Mouse (Mus musculus): ENCODE data around the gene Tnfaip8l1. TPM values are rescaled to one million over a fixed set of nuclear protein-coding genes. Genes with fewer than 3 reads are reported as not detected.

Gene Tnfaip8l1
- polyA plus RNA-seq, 1 experiment from 2014 or later = 4.8 TPM

GRCm38 (mm10) chr17:56139355-56139754, 22.9 kb upstream of the Tnfaip8l1 start:
- Histone ChIP-seq H3K27ac (ENCODE audit: poor library complexity, severe bottlenecking) (no peak overlapping the region), H3K9ac (peak overlapping the region; percentile 64; the same call in 1 of the 2 replicates), H3K27me3 (replicated peaks) (peaks cover 94% of the 10 kb centered on the region), H3K36me3 (no peaks in the 10 kb centered on the region), H3K4me1 (replicated peaks) (peaks cover 27% of the 10 kb centered on the region), H3K4me3 (peak overlapping the region; percentile 69), H3K9me3 (replicated peaks) (no peaks in the 10 kb centered on the region), H3K4me2 (peak overlapping the region; percentile 92)
- 13% methylated on average over 18 of the region's 21 CpGs for whole genome bisulfite sequencing
- no peak for ATAC-seq (ENCODE audit: insufficient number of reproducible peaks, low FRiP score)

GRCm38 (mm10) chr17:56139858-56140595, 22.2 kb upstream of the Tnfaip8l1 start, which contains the start of gene Sema6b:
Gene Sema6b (minus strand): TSS chr17:56140343.
- peak; percentile 22; the same call in 1 of the 2 replicates for ATAC-seq (ENCODE audit: insufficient number of reproducible peaks, low FRiP score)
- peaks cover 97% of the 10 kb centered on the region for H3K27me3 ChIP-seq (replicated peaks)
- peaks cover 22% of the 10 kb centered on the region for H3K4me1 ChIP-seq (replicated peaks)
- H3K9me3 ChIP-seq (replicated peaks) = no peaks in the 10 kb centered on the region
- 1% methylated on average over 76 of the region's 79 CpGs for WGBS
- H3K4me3 ChIP-seq = peak within 1 kb of the TSS; percentile 69
- H3K36me3 ChIP-seq = no peaks in the 10 kb centered on the region
- peak within 1 kb of the TSS; percentile 92 for H3K4me2 ChIP-seq
- H3K27ac ChIP-seq (ENCODE audit: poor library complexity, severe bottlenecking) = no peak within 1 kb of the TSS
- peak within 1 kb of the TSS; percentile 64 for H3K9ac ChIP-seq

- no peak overlapping the region for H3K27ac ChIP-seq (ENCODE audit: poor library complexity, severe bottlenecking)
- H3K9me3 ChIP-seq (replicated peaks) = no peaks in the 10 kb centered on the region
- peak; percentile 26; the same call in 1 of the 2 replicates for ATAC-seq (ENCODE audit: insufficient number of reproducible peaks, low FRiP score)
- H3K4me3 ChIP-seq = peak overlapping the region; percentile 39
- H3K27me3 ChIP-seq (replicated peaks) = peaks cover 100% of the 10 kb centered on the region
- peak overlapping the region; percentile 70 for H3K4me2 ChIP-seq
- H3K9ac ChIP-seq = peak overlapping the region; percentile 29
- H3K4me1 ChIP-seq (replicated peaks) = peaks cover 22% of the 10 kb centered on the region
- WGBS = under 1% methylated on average over 42 of the region's 47 CpGs
- H3K36me3 ChIP-seq = no peaks in the 10 kb centered on the region
Measured at GRCm38 (mm10) chr17:56141702-56142605, 20.3 kb upstream of the Tnfaip8l1 start.

- WGBS = 72% methylated on average over 9 of the region's 9 CpGs
Measured at GRCm38 (mm10) chr17:56144546-56144945, 17.7 kb upstream of the Tnfaip8l1 start.

GRCm38 (mm10) chr17:56146131-56146530, 16.1 kb upstream of the Tnfaip8l1 start:
- no peak for ATAC-seq (ENCODE audit: insufficient number of reproducible peaks, low FRiP score)
- Histone ChIP-seq H3K27me3 (replicated peaks) (peaks cover 100% of the 10 kb centered on the region), H3K4me2 (no peak overlapping the region), H3K27ac (ENCODE audit: poor library complexity, severe bottlenecking) (no peak overlapping the region), H3K9ac (no peak overlapping the region), H3K9me3 (replicated peaks) (no peaks in the 10 kb centered on the region), H3K4me1 (replicated peaks) (peaks cover 18% of the 10 kb centered on the region), H3K4me3 (no peak overlapping the region), H3K36me3 (no peaks in the 10 kb centered on the region)
- WGBS = 18% methylated on average over 9 of the region's 9 CpGs

More at GRCm38 (mm10) chr17:56144546-56144945, 17.7 kb upstream of the Tnfaip8l1 start:
- peaks cover 24% of the 10 kb centered on the region for H3K4me1 ChIP-seq (replicated peaks)
- H3K9ac ChIP-seq = no peak overlapping the region
- no peak overlapping the region for H3K4me3 ChIP-seq
- H3K9me3 ChIP-seq (replicated peaks) = no peaks in the 10 kb centered on the region
- H3K36me3 ChIP-seq = no peaks in the 10 kb centered on the region
- no peak for ATAC-seq (ENCODE audit: insufficient number of reproducible peaks, low FRiP score)
- peaks cover 100% of the 10 kb centered on the region for H3K27me3 ChIP-seq (replicated peaks)
- H3K4me2 ChIP-seq = no peak overlapping the region
- no peak overlapping the region for H3K27ac ChIP-seq (ENCODE audit: poor library complexity, severe bottlenecking)

GRCm38 (mm10) chr17:56147420-56147819, 14.9 kb upstream of the Tnfaip8l1 start:
- ATAC-seq (ENCODE audit: insufficient number of reproducible peaks, low FRiP score) = no peak
- no peak overlapping the region for H3K27ac ChIP-seq (ENCODE audit: poor library complexity, severe bottlenecking)
- 45% methylated on average over 12 of the region's 12 CpGs for WGBS

GRCm38 (mm10) chr17:56148280-56148679, 14.0 kb upstream of the Tnfaip8l1 start:
- H3K4me3 ChIP-seq = no peak overlapping the region
- H3K4me2 ChIP-seq = peak overlapping the region; percentile 39; the same call in 1 of the 2 replicates

More at GRCm38 (mm10) chr17:56147420-56147819, 14.9 kb upstream of the Tnfaip8l1 start:
- H3K27me3 ChIP-seq (replicated peaks) = peaks cover 96% of the 10 kb centered on the region
- no peak overlapping the region for H3K9ac ChIP-seq
- H3K9me3 ChIP-seq (replicated peaks) = no peaks in the 10 kb centered on the region
- H3K4me2 ChIP-seq = no peak overlapping the region
- H3K4me3 ChIP-seq = no peak overlapping the region
- no peaks in the 10 kb centered on the region for H3K36me3 ChIP-seq
- H3K4me1 ChIP-seq (replicated peaks) = peaks cover 6% of the 10 kb centered on the region

GRCm38 (mm10) chr17:56148790-56149618, 13.3 kb upstream of the Tnfaip8l1 start:
- peak; percentile 16; the same call in 1 of the 2 replicates for ATAC-seq (ENCODE audit: insufficient number of reproducible peaks, low FRiP score)
- Histone ChIP-seq H3K27me3 (replicated peaks) (peaks cover 94% of the 10 kb centered on the region), H3K27ac (ENCODE audit: poor library complexity, severe bottlenecking) (no peak overlapping the region), H3K9me3 (replicated peaks) (no peaks in the 10 kb centered on the region), H3K9ac (peak overlapping the region; percentile 26; the same call in 1 of the 2 replicates), H3K4me1 (replicated peaks) (peaks cover 11% of the 10 kb centered on the region), H3K36me3 (no peaks in the 10 kb centered on the region), H3K4me2 (peak overlapping the region; percentile 39), H3K4me3 (0 out of 2 replicates have a peak overlapping the region, but pooled peaks have one; percentile 9)
- 3% methylated on average over 30 of the region's 30 CpGs for WGBS

More at GRCm38 (mm10) chr17:56148280-56148679, 14.0 kb upstream of the Tnfaip8l1 start:
- Histone ChIP-seq H3K36me3 (no peaks in the 10 kb centered on the region), H3K9me3 (replicated peaks) (no peaks in the 10 kb centered on the region), H3K27ac (ENCODE audit: poor library complexity, severe bottlenecking) (no peak overlapping the region), H3K9ac (no peak overlapping the region), H3K27me3 (replicated peaks) (peaks cover 95% of the 10 kb centered on the region), H3K4me1 (replicated peaks) (peaks cover 5% of the 10 kb centered on the region)
- no peak for ATAC-seq (ENCODE audit: insufficient number of reproducible peaks, low FRiP score)
- WGBS = 16% methylated on average over 9 of the region's 9 CpGs

- Histone ChIP-seq H3K4me1 (replicated peaks) (peaks cover 11% of the 10 kb centered on the region), H3K27ac (ENCODE audit: poor library complexity, severe bottlenecking) (no peak overlapping the region), H3K9me3 (replicated peaks) (no peaks in the 10 kb centered on the region), H3K4me3 (no peak overlapping the region), H3K9ac (no peak overlapping the region), H3K4me2 (no peak overlapping the region), H3K27me3 (replicated peaks) (peaks cover 94% of the 10 kb centered on the region), H3K36me3 (no peaks in the 10 kb centered on the region)
- 42% methylated on average over 2 of the region's 2 CpGs for WGBS
- ATAC-seq (ENCODE audit: insufficient number of reproducible peaks, low FRiP score) = no peak
Measured at GRCm38 (mm10) chr17:56149897-56150296, 12.4 kb upstream of the Tnfaip8l1 start.

- H3K27ac ChIP-seq (ENCODE audit: poor library complexity, severe bottlenecking) = no peak overlapping the region
- WGBS = 32% methylated on average over 9 of the region's 9 CpGs
- H3K4me1 ChIP-seq (replicated peaks) = peaks cover 10% of the 10 kb centered on the region
- peaks cover 94% of the 10 kb centered on the region for H3K27me3 ChIP-seq (replicated peaks)
- H3K9me3 ChIP-seq (replicated peaks) = no peaks in the 10 kb centered on the region
- H3K9ac ChIP-seq = no peak overlapping the region
- H3K4me2 ChIP-seq = no peak overlapping the region
- no peak overlapping the region for H3K4me3 ChIP-seq
- ATAC-seq (ENCODE audit: insufficient number of reproducible peaks, low FRiP score) = no peak; the same call in 1 of the 2 replicates
- no peaks in the 10 kb centered on the region for H3K36me3 ChIP-seq
Measured at GRCm38 (mm10) chr17:56153643-56154042, 8.6 kb upstream of the Tnfaip8l1 start.
